Mouse (Mus musculus) stomach, embryonic 14.5 days (tissue): Measurements from ENCODE around the gene Zbtb22. TPM values are rescaled to one million over a fixed set of nuclear protein-coding genes. Genes with fewer than 3 reads are reported as not detected.
"Not testable (repeated sequence)": the region's sequence is repeated elsewhere in the genome, so short reads cannot be mapped to it uniquely, and the experiment has no call there.

ENCODE experiments used
- ATAC-seq: fragments of 200-750 bp; cut with Nextera tagmentation; 2 replicates; pipeline ENCODE4 v1.8.0; 2017; ENCODE audit warnings: low read depth, moderate TSS enrichment; ENCODE audit not compliant: insufficient number of reproducible peaks, insufficient read depth, low FRiP score
- H3K27ac ChIP-seq: fragments of 300-500 bp; sonication (generic); 2 replicates; pipeline ENCODE4 v1.5.1; 2014; ENCODE audit warnings: mild to moderate bottlenecking, low read length, moderate library complexity, mixed read lengths
- H3K27me3 ChIP-seq: fragments of 300-500 bp; sonication (generic); 2 replicates; pipeline ENCODE4 v1.6.1; 2014; ENCODE audit warnings: low read length, control low read depth, mixed read lengths; ENCODE audit not compliant: control insufficient read depth, insufficient read depth
- H3K36me3 ChIP-seq: fragments of 300-500 bp; sonication (generic); 2 replicates; pipeline ENCODE4 v1.6.1; 2014; ENCODE audit warnings: mild to moderate bottlenecking, control low read depth, low read length, moderate library complexity, mixed read lengths; ENCODE audit not compliant: control insufficient read depth, insufficient read depth
- H3K4me1 ChIP-seq: fragments of 300-500 bp; sonication (generic); 2 replicates; pipeline ENCODE4 v1.6.1; 2014; ENCODE audit warnings: low read length, control low read depth, mixed read lengths; ENCODE audit not compliant: control insufficient read depth, insufficient read depth
- H3K4me2 ChIP-seq: fragments of 300-500 bp; sonication (generic); replicated peaks from 2 replicates; pipeline ENCODE4 v1.6.1; 2014; ENCODE audit warnings: low read depth, low read length, control low read depth
- H3K4me3 ChIP-seq: fragments of 300-500 bp; sonication (generic); 2 replicates; pipeline ENCODE4 v1.5.1; 2014; ENCODE audit warnings: low read depth, low read length, control low read depth
- H3K9ac ChIP-seq: fragments of 300-500 bp; sonication (generic); replicated peaks from 2 replicates; pipeline ENCODE4 v1.6.1; 2014; ENCODE audit warnings: low read depth, mild to moderate bottlenecking, control low read depth, low read length, moderate library complexity, mixed read lengths
- H3K9me3 ChIP-seq: fragments of 300-500 bp; sonication (generic); 2 replicates; pipeline ENCODE4 v1.6.1; 2016; ENCODE audit warnings: low read depth, low read length, control low read depth; ENCODE audit not compliant: control insufficient read depth
- WGBS: fragments of 180-500 bp; shearing (Covaris S2); extraction: QIAGEN DNeasy Blood & Tissue Kit; methylation state at CpG from one replicate; pipeline ENCODE4 v1.1.7; 2014; 5-methylcytosine and 5-hydroxymethylcytosine counted together
- polyA plus RNA-seq: library from polyadenylated mRNA; unstranded; fragments of >200 nt; fragmentation: Nextera tagmentation; extraction: Ambion mirVana; gene quantifications from 2 replicates; pipeline ENCODE4 v1.2.1, GENCODE M21; 2014

The Zbtb22 gene
- polyA plus RNA-seq, 1 experiment from 2014 or later = 9.4 TPM

DNA sequence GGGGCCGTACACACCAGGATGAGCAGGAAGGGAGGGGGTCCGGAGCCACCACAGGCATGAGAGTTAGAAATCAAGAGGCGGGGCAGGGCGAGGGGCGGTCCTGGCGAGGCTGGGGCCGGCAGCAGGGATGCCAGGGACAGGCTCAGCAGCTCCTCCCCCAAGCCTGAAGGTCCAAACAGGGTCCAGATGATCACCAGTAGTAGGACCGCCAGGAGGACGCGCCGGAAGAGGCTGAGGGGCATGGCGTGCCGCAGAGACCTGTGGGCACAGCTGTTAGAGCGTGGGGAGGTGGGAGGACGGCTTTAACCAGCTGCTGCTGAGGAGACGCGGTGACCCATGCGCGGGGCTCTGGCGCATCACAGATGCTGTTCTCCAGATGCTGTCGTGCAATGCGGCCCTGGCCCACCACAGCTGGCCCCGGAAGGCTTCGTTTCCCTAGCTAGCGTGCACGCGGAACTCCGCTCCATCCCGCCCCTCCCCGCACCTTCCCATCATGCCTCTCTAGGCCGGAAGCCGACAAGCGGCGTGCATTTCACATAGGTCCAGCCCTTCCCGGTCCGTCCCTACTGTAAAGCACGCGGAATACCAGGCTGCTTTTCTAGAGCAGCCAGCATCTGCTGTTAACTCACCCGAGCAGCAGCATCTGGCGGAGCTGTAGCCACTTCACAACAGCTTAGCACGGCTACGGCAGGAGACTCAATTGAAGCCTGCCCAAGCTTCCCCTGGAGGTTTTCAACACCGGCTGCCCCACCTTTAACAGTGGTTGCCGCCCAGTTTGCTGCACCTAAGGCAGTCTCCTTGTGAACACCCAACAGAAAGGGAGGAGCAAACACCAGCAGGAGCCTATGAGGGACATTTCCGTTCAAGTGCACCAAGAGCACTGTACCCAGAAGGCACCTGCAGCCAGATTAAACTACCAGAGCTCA lies 35.6 kb downstream of the Zbtb22 start, which contains the start of gene B3galt4:
B3galt4 (minus strand) TSS at position 468 of the 926 bp plus-strand sequence.
- Histone ChIP-seq H3K4me2 (peak within 1 kb of the TSS; percentile 83), H3K9me3 (no peaks in the 10 kb centered on the region), H3K4me1 (peaks cover 34% of the 10 kb centered on the region; the same call in 1 of the 2 replicates), H3K27ac (peak within 1 kb of the TSS; percentile 86), H3K27me3 (no peaks in the 10 kb centered on the region), H3K4me3 (peak within 1 kb of the TSS; percentile 41), H3K36me3 (peaks cover 36% of the 10 kb centered on the region), H3K9ac (peak within 1 kb of the TSS; percentile 53)
- peak; percentile 83 for ATAC-seq
- under 1% methylated on average over 45 of the region's 45 CpGs for WGBS

DNA sequence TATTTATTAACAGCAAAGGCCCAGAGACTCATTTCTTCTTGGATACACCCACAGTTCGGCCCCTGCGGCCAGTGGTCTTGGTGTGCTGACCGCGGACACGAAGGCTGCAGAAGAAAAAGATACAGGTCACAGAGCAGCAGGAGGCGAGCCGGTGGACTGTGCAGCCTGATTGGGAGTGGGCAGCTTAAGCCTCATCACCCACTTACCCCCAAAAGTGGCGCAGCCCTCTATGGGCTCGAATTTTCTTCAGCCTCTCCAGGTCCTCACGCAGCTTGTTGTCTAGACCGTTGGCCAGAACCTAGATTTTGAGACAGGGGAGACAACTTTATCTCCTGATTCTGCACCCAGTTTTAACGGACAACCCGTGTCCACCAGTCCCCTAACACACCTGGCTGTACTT lies 36.3 kb downstream of the Zbtb22 start:
- H3K36me3 ChIP-seq = peaks cover 31% of the 10 kb centered on the region
- peak overlapping the region; percentile 86; the same call in 1 of the 2 replicates for H3K27ac ChIP-seq
- H3K9me3 ChIP-seq, H3K27me3 ChIP-seq, H3K4me3 ChIP-seq, ATAC-seq: not testable (repeated sequence)
- 72% methylated on average over 13 of the region's 13 CpGs for WGBS
- H3K4me1 ChIP-seq = peaks cover 39% of the 10 kb centered on the region; the same call in 1 of the 2 replicates
- peak overlapping the region; percentile 53; the same call in 1 of the 2 replicates for H3K9ac ChIP-seq
- H3K4me2 ChIP-seq = peak overlapping the region; percentile 83

DNA sequence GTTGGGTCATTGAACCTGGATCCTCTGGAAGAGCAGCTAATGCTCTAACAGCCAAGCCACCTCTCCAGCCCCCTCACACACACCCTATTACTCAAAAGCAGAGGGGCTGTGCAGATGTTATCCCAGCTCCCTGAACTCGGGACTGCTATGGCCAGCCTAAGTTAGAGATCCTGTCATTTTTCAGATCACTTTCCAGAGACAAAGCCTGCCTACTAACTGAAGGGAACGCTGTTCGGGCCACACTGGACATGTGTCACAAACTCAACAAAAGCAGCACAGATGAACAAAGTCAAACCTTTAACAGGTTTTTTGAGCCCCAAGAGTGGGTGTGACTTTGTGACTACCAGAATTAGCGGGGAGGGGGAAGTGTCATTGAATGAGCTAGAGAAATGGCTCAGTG lies 37.2 kb downstream of the Zbtb22 start:
- peaks cover 31% of the 10 kb centered on the region for H3K36me3 ChIP-seq
- no peaks in the 10 kb centered on the region for H3K9me3 ChIP-seq
- no peak for ATAC-seq
- peaks cover 39% of the 10 kb centered on the region; the same call in 1 of the 2 replicates for H3K4me1 ChIP-seq
- H3K4me3 ChIP-seq = no peak overlapping the region
- no peak overlapping the region for H3K4me2 ChIP-seq
- H3K27ac ChIP-seq = no peak overlapping the region
- 78% methylated on average over 4 of the region's 4 CpGs for WGBS
- H3K27me3 ChIP-seq = no peaks in the 10 kb centered on the region
- H3K9ac ChIP-seq = no peak overlapping the region; the same call in 1 of the 2 replicates

DNA sequence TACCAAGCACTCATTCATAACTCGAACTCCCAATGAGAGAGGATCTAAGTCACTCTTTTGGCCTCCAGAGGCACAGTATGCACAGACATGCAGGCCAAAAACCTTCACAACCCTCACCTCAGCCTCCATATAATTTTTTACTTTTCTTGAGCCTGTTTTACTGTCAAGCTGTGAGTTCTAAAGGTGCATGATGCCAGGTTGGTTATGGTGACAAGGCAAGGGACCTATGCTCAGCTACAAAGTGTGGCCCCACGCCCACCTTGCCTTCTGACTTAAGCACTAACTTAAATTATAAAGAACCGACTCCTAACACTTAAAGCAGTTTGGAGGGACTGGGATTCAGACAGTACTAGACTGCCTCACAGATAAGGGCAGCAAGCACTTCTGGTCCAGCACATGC lies 37.6 kb downstream of the Zbtb22 start:
- Histone ChIP-seq H3K4me1 (peaks cover 39% of the 10 kb centered on the region; the same call in 1 of the 2 replicates), H3K4me3 (no peak overlapping the region; the same call in 1 of the 2 replicates), H3K9ac (0 out of 2 replicates have a peak overlapping the region, but pooled peaks have one; percentile 6), H3K27me3 (no peaks in the 10 kb centered on the region), H3K4me2 (0 out of 2 replicates have a peak overlapping the region, but pooled peaks have one; percentile 100), H3K27ac (no peak overlapping the region), H3K9me3 (no peaks in the 10 kb centered on the region), H3K36me3 (peaks cover 31% of the 10 kb centered on the region)
- no peak for ATAC-seq
- WGBS = 79% methylated on average over 3 of the region's 3 CpGs

DNA sequence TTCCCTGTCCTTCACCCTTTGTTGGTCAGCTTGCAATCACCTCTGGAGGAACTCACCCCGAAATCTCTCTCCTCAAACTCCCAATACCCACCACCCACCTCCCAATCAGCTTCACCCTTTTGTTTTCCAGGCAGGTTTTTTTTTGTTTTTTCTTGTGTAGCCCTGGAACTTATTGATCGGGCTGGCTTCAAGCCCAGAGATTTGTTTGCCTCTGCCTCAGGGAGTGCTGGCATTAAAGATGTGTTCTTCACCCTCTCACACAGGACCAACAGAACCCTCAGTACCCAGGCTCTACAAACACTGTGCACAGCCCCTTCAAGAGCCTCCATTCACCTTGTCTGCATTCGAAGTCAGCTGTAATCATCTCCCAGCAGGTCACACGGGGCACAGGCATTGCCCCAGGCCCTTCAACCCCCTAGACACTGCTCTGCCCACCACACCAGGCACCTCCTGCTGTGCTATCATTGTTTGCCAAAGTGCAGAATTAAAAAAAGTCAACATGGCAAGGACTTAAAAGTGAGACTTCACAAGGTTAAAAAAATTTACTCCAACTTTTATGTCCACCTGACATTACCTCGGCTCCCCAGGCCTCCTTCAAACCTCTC lies 38.4 kb downstream of the Zbtb22 start:
- Histone ChIP-seq H3K27me3 (no peaks in the 10 kb centered on the region), H3K4me1 (peaks cover 39% of the 10 kb centered on the region; the same call in 1 of the 2 replicates), H3K4me2 (peak overlapping the region; percentile 100), H3K9ac (peak overlapping the region; percentile 97), H3K36me3 (peaks cover 27% of the 10 kb centered on the region), H3K27ac (peak overlapping the region; percentile 94), H3K4me3 (peak overlapping the region; percentile 99), H3K9me3 (no peaks in the 10 kb centered on the region)
- 34% methylated on average over 5 of the region's 5 CpGs for WGBS
- no peak for ATAC-seq

DNA sequence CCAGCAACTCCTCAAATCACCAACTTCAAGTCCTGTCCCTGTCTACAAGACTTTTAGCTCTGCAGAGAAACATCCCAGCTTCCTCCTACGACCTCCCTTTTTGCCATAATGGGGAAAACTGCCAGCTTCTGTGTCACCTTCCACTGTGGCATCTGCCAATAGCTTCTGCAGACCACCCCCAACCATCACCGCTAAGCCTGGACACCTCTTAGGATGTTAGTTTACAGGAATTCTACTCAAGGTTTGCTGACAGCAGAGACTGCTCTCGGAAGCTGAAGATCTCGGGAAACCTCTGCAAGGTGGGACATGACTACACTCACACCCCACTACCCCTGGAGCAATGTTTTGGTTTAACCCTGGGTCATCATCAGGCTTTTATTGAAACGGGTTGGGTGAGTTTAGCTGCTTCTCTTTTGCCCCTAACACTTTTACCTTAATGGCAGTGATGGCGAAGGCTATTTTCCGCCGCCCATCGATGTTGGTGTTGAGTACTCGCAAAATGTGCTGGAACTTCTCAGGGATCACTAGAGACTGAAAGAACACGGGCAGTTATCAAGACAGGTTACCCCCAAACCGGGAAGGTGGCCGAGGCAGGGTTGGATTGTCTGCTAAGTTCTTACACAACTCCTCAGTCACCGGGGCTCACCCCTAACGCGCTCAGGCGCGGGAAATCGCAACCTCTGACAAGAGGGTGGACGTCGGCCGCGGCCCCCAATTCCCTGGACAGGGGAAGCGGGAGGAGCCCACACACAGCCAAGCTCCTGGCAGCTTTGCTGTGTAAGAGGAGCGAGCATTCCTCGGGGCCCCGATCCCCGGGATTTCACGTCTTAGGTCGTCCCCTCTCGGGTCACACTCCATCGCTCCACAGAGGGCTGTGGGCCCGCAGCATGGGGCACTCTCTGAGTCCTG lies 39.2 kb downstream of the Zbtb22 start:
- Histone ChIP-seq H3K27me3 (no peaks in the 10 kb centered on the region), H3K4me3 (peak overlapping the region; percentile 99), H3K36me3 (peaks cover 34% of the 10 kb centered on the region), H3K4me2 (peak overlapping the region; percentile 100), H3K9me3 (no peaks in the 10 kb centered on the region), H3K4me1 (peaks cover 33% of the 10 kb centered on the region; the same call in 1 of the 2 replicates), H3K27ac (peak overlapping the region; percentile 94), H3K9ac (peak overlapping the region; percentile 97)
- 1% methylated on average over 33 of the region's 33 CpGs for WGBS
- no peak for ATAC-seq

DNA sequence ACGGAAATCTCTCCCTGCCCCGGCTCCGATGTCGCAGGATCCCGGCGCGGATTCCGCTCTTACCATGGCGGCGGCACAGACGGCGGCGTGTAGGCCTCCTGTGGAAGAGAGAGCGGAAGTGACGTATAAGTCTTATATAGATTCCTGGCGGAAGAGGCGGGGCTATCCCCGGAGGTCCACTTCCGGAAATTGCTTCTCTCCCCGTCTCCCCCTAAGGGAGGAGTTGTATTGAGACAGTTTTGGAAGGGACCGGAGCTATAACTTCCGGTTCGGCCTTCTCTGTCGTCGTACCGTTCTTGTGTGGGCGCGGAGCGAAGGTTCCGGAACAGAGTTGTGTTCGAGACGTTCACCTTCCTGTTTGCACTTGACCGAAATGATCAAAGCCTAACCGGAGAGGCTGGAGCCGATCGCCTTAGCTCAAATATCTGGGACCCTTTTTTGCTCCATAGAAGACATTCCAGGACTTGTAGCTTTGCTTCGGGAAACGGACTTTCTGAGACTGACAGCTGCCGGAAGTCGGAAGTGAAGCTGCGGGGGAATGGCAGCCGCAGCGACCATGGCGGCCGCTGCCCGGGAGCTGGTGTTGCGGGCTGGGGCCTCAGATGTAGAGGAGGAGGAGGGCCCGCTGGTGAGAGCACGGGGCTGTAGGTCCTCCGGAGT lies 40.0 kb downstream of the Zbtb22 start, which contains the start of the genes Vps52 and Rps18:
Vps52 (plus strand) TSS at position 258 of the 660 bp plus-strand sequence.
Rps18 (minus strand) TSS at position 447 of the 660 bp plus-strand sequence.
- peaks cover 30% of the 10 kb centered on the region; the same call in 1 of the 2 replicates for H3K4me1 ChIP-seq
- ATAC-seq = peak; percentile 89
- H3K9me3 ChIP-seq = no peaks in the 10 kb centered on the region
- H3K36me3 ChIP-seq = peaks cover 35% of the 10 kb centered on the region
- under 1% methylated on average over 50 of the region's 50 CpGs for WGBS
- H3K4me3 ChIP-seq = peak within 1 kb of the TSS; percentile 99
- peak within 1 kb of the TSS; percentile 100 for H3K4me2 ChIP-seq
- peak within 1 kb of the TSS; percentile 97 for H3K9ac ChIP-seq
- no peaks in the 10 kb centered on the region for H3K27me3 ChIP-seq
- H3K27ac ChIP-seq = peak within 1 kb of the TSS; percentile 94
